Mouse (Mus musculus) liver, embryonic 12.5 days (tissue): ENCODE measurements at regions not wholly inside any gene's neighbourhood (a gene's known extent, or its start where the extent isn't known, plus 50 kb on each side); places are given as distances from the start of the nearest gene placed in this dataset.
A peak's percentile ranks its signal among the peaks of the same experiment; 100 is the strongest.

ENCODE experiments used
- ATAC-seq: fragments of 200-750 bp; cut with Nextera tagmentation; 2 replicates; pipeline ENCODE4 v1.8.0; 2017; ENCODE audit warnings: moderate number of reproducible peaks, mild to moderate bottlenecking, moderate library complexity
- H3K27ac ChIP-seq: fragments of 300-500 bp; sonication (generic); 2 replicates; pipeline ENCODE4 v1.5.1; 2016; ENCODE audit warnings: mild to moderate bottlenecking
- H3K27me3 ChIP-seq: fragments of 300-500 bp; sonication (generic); replicated peaks from 2 replicates; pipeline ENCODE4 v1.6.1; 2016; ENCODE audit warnings: mild to moderate bottlenecking, moderate library complexity
- H3K36me3 ChIP-seq: fragments of 300-500 bp; sonication (generic); 2 replicates; pipeline ENCODE4 v1.6.1; 2016; ENCODE audit warnings: mild to moderate bottlenecking, moderate library complexity
- H3K4me1 ChIP-seq: fragments of 300-500 bp; sonication (generic); 2 replicates; pipeline ENCODE4 v1.6.1; 2016
- H3K4me2 ChIP-seq: fragments of 300-500 bp; sonication (generic); 2 replicates; pipeline ENCODE4 v1.6.1; 2016; ENCODE audit warnings: mild to moderate bottlenecking, moderate library complexity
- H3K4me3 ChIP-seq: fragments of 300-500 bp; sonication (generic); 2 replicates; pipeline ENCODE4 v1.5.1; 2016; ENCODE audit warnings: mild to moderate bottlenecking, moderate library complexity
- H3K9ac ChIP-seq: fragments of 300-500 bp; sonication (generic); 2 replicates; pipeline ENCODE4 v1.6.1; 2016; ENCODE audit warnings: mild to moderate bottlenecking, moderate library complexity
- H3K9me3 ChIP-seq: fragments of 300-500 bp; sonication (generic); replicated peaks from 2 replicates; pipeline ENCODE4 v1.6.1; 2016; ENCODE audit warnings: mild to moderate bottlenecking, moderate library complexity
- WGBS: fragments of 180-500 bp; shearing (Covaris S2); methylation state at CpG from one replicate; pipeline ENCODE4 v1.1.7; 2016; ENCODE audit not compliant: insufficient replicate concordance; 5-methylcytosine and 5-hydroxymethylcytosine counted together

DNA sequence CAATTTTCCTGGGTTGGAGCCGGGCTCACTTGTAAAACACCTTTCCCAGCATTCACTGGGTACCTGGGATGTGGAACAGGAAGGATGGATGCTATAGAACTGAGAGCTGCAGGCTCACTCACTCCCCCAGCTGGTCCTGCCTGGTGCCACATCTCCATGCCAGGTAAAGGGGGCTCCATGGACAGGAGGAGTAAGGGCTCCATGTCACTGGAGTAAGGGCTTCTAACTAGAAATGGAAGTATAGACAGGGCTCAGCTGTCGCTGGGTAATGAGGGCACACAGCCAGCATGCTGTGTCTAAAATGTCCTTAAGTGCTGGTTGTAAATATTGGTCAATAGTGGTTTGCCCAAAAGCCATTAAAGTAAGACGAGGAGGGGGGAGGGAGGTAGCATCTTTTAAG is 99.4 kb upstream of the Gpr12 start:
- 45% methylated on average over 3 of the region's 3 CpGs for WGBS
- Histone ChIP-seq H3K4me3 (no peak overlapping the region), H3K9ac (no peak overlapping the region), H3K36me3 (no peaks in the 10 kb centered on the region), H3K4me1 (peaks cover 66% of the 10 kb centered on the region), H3K27me3 (peaks cover 9% of the 10 kb centered on the region; the same call in 1 of the 2 replicates), H3K4me2 (no peak overlapping the region), H3K9me3 (no peaks in the 10 kb centered on the region), H3K27ac (no peak overlapping the region)
- no peak for ATAC-seq

DNA sequence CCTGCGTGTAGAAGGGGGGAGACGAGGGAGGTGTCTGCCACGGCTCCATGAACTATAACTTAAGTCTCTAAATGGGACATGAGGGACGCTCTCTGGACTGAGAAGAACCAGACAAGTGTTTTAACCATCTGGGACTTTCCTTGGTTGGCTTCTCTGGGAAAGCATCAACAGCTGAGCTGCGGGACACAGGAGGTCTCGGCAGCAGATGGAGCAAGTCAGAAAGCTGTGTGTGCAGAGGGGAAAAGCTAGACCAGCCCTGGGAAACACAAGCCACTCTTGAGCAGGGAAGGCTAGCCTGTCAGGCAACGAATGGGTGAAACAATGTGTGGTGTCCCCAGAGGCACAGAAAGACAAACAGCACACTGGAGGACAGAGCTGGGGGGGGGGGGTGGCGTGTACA is 98.5 kb upstream of the Gpr12 start:
- Histone ChIP-seq H3K36me3 (no peaks in the 10 kb centered on the region), H3K4me2 (no peak overlapping the region), H3K27me3 (peaks cover 9% of the 10 kb centered on the region; the same call in 1 of the 2 replicates), H3K9me3 (no peaks in the 10 kb centered on the region), H3K4me3 (no peak overlapping the region), H3K27ac (no peak overlapping the region), H3K9ac (no peak overlapping the region), H3K4me1 (peaks cover 72% of the 10 kb centered on the region)
- no peak for ATAC-seq
- WGBS = 54% methylated on average over 8 of the region's 8 CpGs

GRCm38 (mm10) chr5:146682893-146683292 is 97.9 kb upstream of the Gpr12 start:
- no peak for ATAC-seq
- no peak overlapping the region for H3K27ac ChIP-seq

GRCm38 (mm10) chr5:146681512-146681911 is 96.5 kb upstream of the Gpr12 start:
- no peak for ATAC-seq
- Histone ChIP-seq H3K36me3 (no peaks in the 10 kb centered on the region), H3K27me3 (peaks cover 9% of the 10 kb centered on the region; the same call in 1 of the 2 replicates), H3K4me1 (peaks cover 73% of the 10 kb centered on the region), H3K9ac (0 out of 2 replicates have a peak overlapping the region, but pooled peaks have one; percentile 3), H3K9me3 (no peaks in the 10 kb centered on the region), H3K4me3 (no peak overlapping the region), H3K4me2 (no peak overlapping the region), H3K27ac (peak overlapping the region; percentile 18; the same call in 1 of the 2 replicates)
- WGBS = 51% methylated on average over 9 of the region's 9 CpGs

More at GRCm38 (mm10) chr5:146682893-146683292, 97.9 kb upstream of the Gpr12 start:
- WGBS = 47% methylated on average over 5 of the region's 5 CpGs
- Histone ChIP-seq H3K4me1 (peaks cover 76% of the 10 kb centered on the region), H3K27me3 (peaks cover 9% of the 10 kb centered on the region; the same call in 1 of the 2 replicates), H3K9me3 (no peaks in the 10 kb centered on the region), H3K4me2 (no peak overlapping the region), H3K4me3 (no peak overlapping the region), H3K9ac (no peak overlapping the region), H3K36me3 (no peaks in the 10 kb centered on the region)

GRCm38 (mm10) chr5:146679198-146679681 is 94.2 kb upstream of the Gpr12 start:
- Histone ChIP-seq H3K27ac (peak overlapping the region; percentile 86), H3K27me3 (peaks cover 13% of the 10 kb centered on the region; the same call in 1 of the 2 replicates), H3K4me3 (no peak overlapping the region), H3K9me3 (no peaks in the 10 kb centered on the region), H3K4me2 (peak overlapping the region; percentile 34), H3K9ac (peak overlapping the region; percentile 20), H3K36me3 (no peaks in the 10 kb centered on the region), H3K4me1 (peaks cover 75% of the 10 kb centered on the region)
- WGBS = 32% methylated on average over 6 of the region's 6 CpGs
- peak; percentile 85 for ATAC-seq

DNA sequence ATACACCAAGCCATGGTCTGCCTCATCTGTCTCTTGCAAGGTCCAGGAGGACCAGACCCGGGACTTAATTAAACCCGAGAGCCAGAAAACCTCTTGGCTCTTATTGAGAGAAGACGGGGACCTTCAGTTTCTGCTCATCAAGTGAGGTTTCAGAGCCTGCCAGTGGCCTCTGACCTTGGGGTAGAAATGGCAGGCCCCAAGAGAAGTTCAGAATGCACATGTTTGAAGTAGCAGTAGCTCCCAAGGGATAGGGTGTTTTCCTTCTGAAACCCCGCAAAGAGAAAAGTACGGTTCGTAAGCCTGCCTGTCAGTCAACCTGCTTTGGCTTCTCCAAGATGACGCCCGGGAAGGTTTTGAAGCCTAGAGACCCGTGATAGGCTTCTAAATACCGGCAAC is 93.7 kb upstream of the Gpr12 start:
- Histone ChIP-seq H3K9me3 (no peaks in the 10 kb centered on the region), H3K4me3 (no peak overlapping the region), H3K27me3 (peaks cover 14% of the 10 kb centered on the region; the same call in 1 of the 2 replicates), H3K27ac (peak overlapping the region; percentile 86), H3K36me3 (no peaks in the 10 kb centered on the region), H3K4me2 (peak overlapping the region; percentile 34), H3K4me1 (peaks cover 75% of the 10 kb centered on the region), H3K9ac (peak overlapping the region; percentile 20)
- 62% methylated on average over 10 of the region's 10 CpGs for WGBS
- ATAC-seq = no peak

DNA sequence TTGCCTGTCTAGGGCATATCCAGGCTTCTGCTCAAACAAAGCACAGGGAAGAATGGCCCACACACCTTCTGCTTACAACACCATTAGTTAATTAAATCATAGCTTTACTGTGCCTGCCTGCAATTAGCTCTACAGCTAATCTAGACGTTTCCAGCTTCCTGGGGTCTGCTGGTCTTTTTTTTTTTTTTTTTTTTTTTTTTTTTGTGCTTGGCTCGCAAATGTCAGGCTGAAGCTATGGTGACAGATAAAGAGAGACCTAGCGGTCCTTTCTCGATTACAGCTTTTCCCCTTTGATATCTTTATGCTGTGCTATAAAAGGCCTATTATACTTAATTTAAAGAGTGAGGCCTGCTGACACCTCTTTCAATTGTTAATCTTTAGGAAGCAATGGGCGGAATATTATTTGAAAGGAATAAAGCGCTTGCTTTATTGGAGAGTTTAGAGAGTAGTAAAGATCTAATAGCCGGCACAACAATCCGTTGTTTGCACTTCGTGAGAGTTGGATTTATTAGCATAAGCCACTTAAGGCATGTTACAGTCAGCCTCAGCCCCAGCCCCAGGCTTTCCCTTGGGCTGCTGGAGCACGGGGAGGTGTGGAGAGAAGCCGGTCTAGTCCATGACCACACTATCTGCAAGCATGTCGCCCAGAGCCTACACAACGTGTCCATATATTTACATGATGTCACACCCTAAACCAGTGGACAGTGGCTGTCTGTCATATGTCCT is 93.2 kb upstream of the Gpr12 start:
- WGBS = 55% methylated on average over 13 of the region's 13 CpGs
- Histone ChIP-seq H3K4me2 (peak overlapping the region; percentile 34), H3K27me3 (peaks cover 9% of the 10 kb centered on the region; the same call in 1 of the 2 replicates), H3K27ac (peak overlapping the region; percentile 86), H3K9ac (peak overlapping the region; percentile 20), H3K9me3 (no peaks in the 10 kb centered on the region), H3K4me3 (no peak overlapping the region), H3K4me1 (peaks cover 69% of the 10 kb centered on the region), H3K36me3 (no peaks in the 10 kb centered on the region)
- no peak for ATAC-seq

DNA sequence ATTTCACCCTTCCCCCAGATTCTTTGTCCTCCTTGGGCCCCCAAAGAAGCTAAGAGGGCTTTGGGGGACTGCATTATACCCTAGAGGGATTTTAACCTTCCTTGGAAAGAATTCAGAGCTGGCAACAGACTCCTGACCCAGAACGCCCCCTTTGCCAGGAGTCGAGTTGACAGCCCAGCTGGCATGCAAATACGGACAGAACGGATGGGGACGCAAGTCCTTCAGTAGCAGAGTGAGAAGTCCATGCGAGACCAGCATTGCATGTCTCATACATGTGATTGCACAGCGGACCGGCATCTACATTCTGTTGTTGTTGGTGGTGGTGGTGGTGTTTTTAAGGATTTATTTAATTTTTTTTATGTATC is 92.1 kb upstream of the Gpr12 start:
- Histone ChIP-seq H3K4me1 (peaks cover 62% of the 10 kb centered on the region), H3K27me3 (peaks cover 9% of the 10 kb centered on the region; the same call in 1 of the 2 replicates), H3K4me2 (no peak overlapping the region), H3K36me3 (no peaks in the 10 kb centered on the region), H3K9ac (no peak overlapping the region), H3K27ac (peak overlapping the region; percentile 68), H3K9me3 (no peaks in the 10 kb centered on the region), H3K4me3 (no peak overlapping the region)
- 86% methylated on average over 8 of the region's 8 CpGs for WGBS
- ATAC-seq = no peak

GRCm38 (mm10) chr5:146676470-146677150 is 91.6 kb upstream of the Gpr12 start:
- WGBS = 78% methylated on average over 12 of the region's 12 CpGs
- peak; percentile 8; the same call in 1 of the 2 replicates for ATAC-seq
- peaks cover 9% of the 10 kb centered on the region; the same call in 1 of the 2 replicates for H3K27me3 ChIP-seq
- H3K9me3 ChIP-seq = no peaks in the 10 kb centered on the region
- H3K4me2 ChIP-seq = no peak overlapping the region
- H3K27ac ChIP-seq = peak overlapping the region; percentile 70
- H3K36me3 ChIP-seq = no peaks in the 10 kb centered on the region
- H3K9ac ChIP-seq = no peak overlapping the region
- peaks cover 56% of the 10 kb centered on the region for H3K4me1 ChIP-seq
- H3K4me3 ChIP-seq = no peak overlapping the region

DNA sequence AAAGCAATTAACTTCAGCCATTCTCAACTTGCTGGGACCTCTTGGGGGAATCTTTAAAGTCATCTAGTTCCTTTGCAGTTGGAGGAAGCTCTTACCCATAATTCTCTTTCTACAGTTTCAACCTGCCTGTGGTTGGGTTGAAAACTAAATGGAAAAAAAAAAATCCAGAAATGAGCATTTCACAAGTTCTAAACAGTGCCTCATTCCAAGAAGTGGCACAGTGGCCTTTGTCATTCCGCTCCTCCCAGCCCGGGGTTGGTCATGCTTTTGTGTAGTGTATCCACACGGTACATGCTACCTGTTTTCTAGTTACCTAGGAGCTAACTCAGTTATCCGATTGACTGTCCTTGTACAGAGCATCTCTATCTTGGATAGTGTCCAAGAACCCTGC is 90.8 kb upstream of the Gpr12 start:
- WGBS = 88% methylated on average over 4 of the region's 4 CpGs
- no peaks in the 10 kb centered on the region for H3K36me3 ChIP-seq
- H3K4me1 ChIP-seq = peaks cover 49% of the 10 kb centered on the region
- ATAC-seq = no peak
- no peak overlapping the region for H3K9ac ChIP-seq
- H3K9me3 ChIP-seq = no peaks in the 10 kb centered on the region
- peak overlapping the region; percentile 70 for H3K27ac ChIP-seq
- no peak overlapping the region for H3K4me2 ChIP-seq
- H3K27me3 ChIP-seq = peaks cover 12% of the 10 kb centered on the region; the same call in 1 of the 2 replicates
- H3K4me3 ChIP-seq = no peak overlapping the region

DNA sequence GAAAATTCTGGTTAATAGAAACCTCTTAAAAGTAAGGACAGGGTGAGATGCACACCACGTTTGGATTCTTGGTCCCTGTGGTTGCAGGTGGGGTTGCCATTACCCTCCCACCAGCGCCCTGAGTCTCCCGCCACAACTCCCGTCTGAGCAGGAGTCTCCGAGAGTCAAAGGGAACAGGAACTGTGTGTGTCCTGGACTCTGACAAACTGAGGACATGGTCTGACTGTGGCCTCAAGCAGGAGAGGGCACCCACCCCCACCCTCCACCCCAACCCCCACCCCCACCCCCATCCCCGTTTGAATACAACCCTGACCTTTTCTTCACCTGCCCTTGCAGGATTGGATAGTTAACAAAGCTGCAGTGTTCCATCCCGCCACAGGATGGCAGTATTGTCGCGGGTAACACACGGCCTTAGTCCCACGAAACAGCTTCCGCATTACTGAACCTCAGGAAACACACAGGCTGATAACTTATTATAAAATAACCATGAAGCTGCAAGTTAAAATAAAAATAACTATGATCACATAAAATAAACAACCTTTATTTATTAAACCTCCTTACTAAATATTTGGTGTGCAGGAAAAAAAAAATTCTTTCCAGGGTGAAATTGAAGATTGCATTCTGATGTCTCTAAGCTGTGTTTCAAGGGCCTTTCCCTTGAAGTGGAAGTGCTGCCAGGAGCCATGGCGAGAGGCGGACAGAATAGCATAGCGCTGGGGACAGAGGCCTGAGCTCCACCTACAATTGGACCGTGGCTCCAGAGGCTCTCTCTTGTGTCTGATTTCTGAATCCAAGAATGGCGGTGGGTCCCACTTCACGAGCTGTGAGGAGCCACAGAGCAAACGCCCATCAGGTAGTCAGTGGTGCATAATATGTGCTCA is 90.2 kb upstream of the Gpr12 start:
- peak; percentile 59 for ATAC-seq
- Histone ChIP-seq H3K9me3 (no peaks in the 10 kb centered on the region), H3K36me3 (no peaks in the 10 kb centered on the region), H3K4me3 (no peak overlapping the region), H3K27me3 (peaks cover 12% of the 10 kb centered on the region; the same call in 1 of the 2 replicates), H3K4me2 (peak overlapping the region; percentile 37), H3K27ac (peak overlapping the region; percentile 70), H3K4me1 (peaks cover 43% of the 10 kb centered on the region), H3K9ac (no peak overlapping the region)
- WGBS = 24% methylated on average over 19 of the region's 19 CpGs
